Mouse (Mus musculus) liver, embryonic 15.5 days (tissue): ENCODE data around the gene Tnfrsf1a. TPM values are rescaled to one million over a fixed set of nuclear protein-coding genes. Genes with fewer than 3 reads are reported as not detected.
"Not testable (repeated sequence)": the region's sequence is repeated elsewhere in the genome, so short reads cannot be mapped to it uniquely, and the experiment has no call there.

ENCODE experiments used
- ATAC-seq: fragments of 200-750 bp; cut with Nextera tagmentation; 2 replicates; pipeline ENCODE4 v1.8.0; 2017; ENCODE audit warnings: moderate number of reproducible peaks, mild to moderate bottlenecking, moderate library complexity; ENCODE audit not compliant: insufficient read depth
- H3K27ac ChIP-seq: fragments of 300-500 bp; sonication (generic); replicated peaks from 2 replicates; pipeline ENCODE4 v1.5.1; 2015; ENCODE audit warnings: mild to moderate bottlenecking, inconsistent platforms
- H3K27me3 ChIP-seq: fragments of 300-500 bp; sonication (generic); 2 replicates; pipeline ENCODE4 v1.6.1; 2015; ENCODE audit warnings: mild to moderate bottlenecking, inconsistent platforms
- H3K36me3 ChIP-seq: fragments of 300-500 bp; sonication (generic); replicated peaks from 2 replicates; pipeline ENCODE4 v1.6.1; 2015; ENCODE audit warnings: moderate library complexity, mild to moderate bottlenecking, inconsistent platforms
- H3K4me1 ChIP-seq: fragments of 300-500 bp; sonication (generic); replicated peaks from 2 replicates; pipeline ENCODE4 v1.6.1; 2015; ENCODE audit warnings: inconsistent platforms
- H3K4me2 ChIP-seq: fragments of 300-500 bp; sonication (generic); 2 replicates; pipeline ENCODE4 v1.6.1; 2015; ENCODE audit warnings: moderate library complexity, mild to moderate bottlenecking, inconsistent platforms
- H3K4me3 ChIP-seq: fragments of 300-500 bp; sonication (generic); replicated peaks from 2 replicates; pipeline ENCODE4 v1.5.1; 2015; ENCODE audit warnings: mild to moderate bottlenecking, inconsistent platforms
- H3K9ac ChIP-seq: fragments of 300-500 bp; sonication (generic); 2 replicates; pipeline ENCODE4 v1.6.1; 2015; ENCODE audit warnings: moderate library complexity, mild to moderate bottlenecking, inconsistent platforms
- H3K9me3 ChIP-seq: fragments of 300-500 bp; sonication (generic); replicated peaks from 2 replicates; pipeline ENCODE4 v1.6.1; 2016; ENCODE audit warnings: inconsistent platforms
- WGBS: fragments of 180-500 bp; shearing (Covaris S2); methylation state at CpG from one replicate; pipeline ENCODE4 v1.1.7; 2015; ENCODE audit warnings: mixed read lengths; ENCODE audit not compliant: insufficient replicate concordance; 5-methylcytosine and 5-hydroxymethylcytosine counted together
- polyA plus RNA-seq: library from polyadenylated mRNA; unstranded; fragments of >200 nt; fragmentation: Nextera tagmentation; extraction: Ambion mirVana; gene quantifications from 2 replicates; pipeline ENCODE4 v1.2.1, GENCODE M21; 2015

Gene Tnfrsf1a
- polyA plus RNA-seq = 29.4 and 31.0 TPM in 2 replicates

DNA sequence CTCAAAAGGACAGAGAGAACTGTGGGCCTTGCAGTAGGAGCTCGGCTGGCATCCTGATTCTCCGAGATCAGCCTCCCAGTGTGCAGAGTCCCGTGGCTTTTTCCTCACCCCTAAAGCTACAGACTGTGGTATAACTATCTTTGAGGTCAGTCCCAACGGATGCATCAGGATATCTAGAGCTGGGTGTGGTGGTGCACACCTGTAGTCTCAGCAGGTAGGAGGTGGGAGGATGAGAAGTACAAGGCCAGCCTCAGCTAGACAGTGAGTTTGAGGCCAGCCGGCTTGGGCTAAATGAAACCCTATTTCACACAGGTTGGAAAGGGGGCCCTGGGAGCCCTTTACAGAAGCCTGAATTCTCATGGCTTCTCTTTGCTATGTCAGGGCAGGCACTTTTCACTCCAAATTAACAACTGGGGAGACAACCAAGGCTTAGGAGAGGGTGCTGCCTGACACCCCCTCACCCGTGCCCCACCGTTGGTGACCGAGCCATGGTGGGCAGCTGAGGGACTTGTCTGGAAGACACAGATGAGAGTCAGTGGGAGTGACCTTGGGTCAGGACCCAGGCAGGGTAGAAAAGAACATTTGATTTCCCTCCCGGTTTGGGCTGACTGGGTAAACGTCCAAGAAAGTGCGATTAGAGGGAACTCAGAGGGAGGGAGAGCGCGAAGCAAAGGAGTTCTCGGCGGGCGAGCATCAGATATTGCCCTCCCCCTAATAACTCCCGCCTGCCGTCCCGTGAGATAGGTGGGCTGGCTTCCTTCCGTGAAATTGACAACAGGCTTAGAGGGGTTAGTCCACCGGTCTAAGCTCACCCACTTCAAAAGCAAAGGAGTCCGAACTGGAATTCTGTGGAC, at the start of gene Tnfrsf1a:
Gene Tnfrsf1a, plus strand, starts transcription at position 642 of the 854 bp plus-strand sequence.
- 8% methylated on average over 22 of the region's 22 CpGs for WGBS
- ATAC-seq = 0 out of 2 replicates have a peak, but pooled peaks have one; percentile 8
- Histone ChIP-seq H3K4me1 (peaks cover 58% of the 10 kb centered on the region), H3K4me2 (peak within 1 kb of the TSS; percentile 71), H3K9ac (peak within 1 kb of the TSS; percentile 63), H3K9me3 (no peaks in the 10 kb centered on the region), H3K36me3 (no peaks in the 10 kb centered on the region), H3K27me3 (peaks cover 17% of the 10 kb centered on the region; the same call in 1 of the 2 replicates), H3K4me3 (peak within 1 kb of the TSS; percentile 59), H3K27ac (peak within 1 kb of the TSS; percentile 63)

DNA sequence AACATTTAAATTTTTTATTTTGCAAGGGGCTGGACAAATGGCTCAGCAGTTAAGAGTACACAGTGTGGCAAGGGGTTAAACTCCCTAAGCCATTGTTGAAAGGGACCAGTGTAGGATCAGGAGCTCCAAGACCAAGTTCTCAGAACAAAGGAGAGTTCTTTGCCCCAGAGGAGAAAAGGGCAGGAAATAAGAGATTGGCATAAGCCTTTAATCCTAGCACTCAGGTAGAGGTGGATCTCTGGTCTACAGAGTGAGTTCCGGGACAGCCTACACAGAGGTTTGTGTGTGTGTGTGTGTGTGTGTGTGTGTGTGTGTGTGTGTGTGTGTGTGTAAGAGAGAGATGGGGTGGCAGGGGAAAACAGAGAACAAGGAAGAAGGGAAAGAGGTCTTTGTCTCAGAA, 48.2 kb upstream of the Tnfrsf1a start:
- Histone ChIP-seq H3K27me3 (no peaks in the 10 kb centered on the region), H3K9ac (no peak overlapping the region), H3K27ac (no peak overlapping the region), H3K4me2 (no peak overlapping the region), H3K9me3 (no peaks in the 10 kb centered on the region), H3K4me3 (no peak overlapping the region), H3K4me1 (no peaks in the 10 kb centered on the region; the same call in 1 of the 2 replicates), H3K36me3 (no peaks in the 10 kb centered on the region)
- 69% methylated on average over 1 of the region's 1 CpGs for WGBS
- ATAC-seq = no peak

DNA sequence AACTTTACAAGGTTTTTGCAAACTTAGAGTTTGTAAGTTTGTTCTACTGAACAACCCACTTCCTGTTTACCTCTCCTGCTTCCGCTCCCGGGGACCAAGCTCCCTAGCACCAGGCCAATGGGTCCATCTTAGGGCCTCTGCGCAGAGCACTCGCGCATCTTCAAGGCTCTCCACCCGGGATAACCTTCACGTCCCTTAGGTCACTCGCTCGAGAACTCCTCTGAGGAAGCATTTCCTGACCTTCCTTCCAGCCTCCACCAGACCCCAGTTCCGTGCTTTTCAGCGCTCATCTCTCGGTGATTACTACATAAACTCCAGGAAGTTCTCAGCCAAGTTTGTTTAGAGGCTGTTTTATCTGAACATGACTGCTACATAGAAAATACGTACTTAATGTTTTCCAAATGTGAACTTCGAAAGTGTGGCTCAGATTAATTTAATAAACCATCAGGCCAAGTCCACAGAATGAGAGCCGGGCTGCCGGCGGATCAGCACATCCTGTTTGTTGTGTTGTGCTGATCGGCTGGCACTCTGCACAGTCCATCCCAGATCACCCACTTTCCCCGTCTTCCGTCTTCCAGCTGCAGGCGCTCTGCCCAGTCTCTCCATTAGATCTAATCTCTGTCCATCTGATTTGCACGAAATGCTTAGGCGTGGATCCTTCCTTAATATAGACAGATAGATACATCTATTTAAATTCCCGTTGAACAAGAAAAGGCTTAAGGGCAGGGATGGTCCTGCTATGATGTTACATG, 46.8 kb upstream of the Tnfrsf1a start:
- Histone ChIP-seq H3K9me3 (no peaks in the 10 kb centered on the region), H3K4me1 (no peaks in the 10 kb centered on the region; the same call in 1 of the 2 replicates), H3K4me2 (no peak overlapping the region), H3K36me3 (peaks cover 12% of the 10 kb centered on the region; the same call in 1 of the 2 replicates), H3K9ac (no peak overlapping the region), H3K27me3 (no peaks in the 10 kb centered on the region), H3K27ac (no peak overlapping the region), H3K4me3 (no peak overlapping the region)
- WGBS = 73% methylated on average over 24 of the region's 24 CpGs
- no peak for ATAC-seq

DNA sequence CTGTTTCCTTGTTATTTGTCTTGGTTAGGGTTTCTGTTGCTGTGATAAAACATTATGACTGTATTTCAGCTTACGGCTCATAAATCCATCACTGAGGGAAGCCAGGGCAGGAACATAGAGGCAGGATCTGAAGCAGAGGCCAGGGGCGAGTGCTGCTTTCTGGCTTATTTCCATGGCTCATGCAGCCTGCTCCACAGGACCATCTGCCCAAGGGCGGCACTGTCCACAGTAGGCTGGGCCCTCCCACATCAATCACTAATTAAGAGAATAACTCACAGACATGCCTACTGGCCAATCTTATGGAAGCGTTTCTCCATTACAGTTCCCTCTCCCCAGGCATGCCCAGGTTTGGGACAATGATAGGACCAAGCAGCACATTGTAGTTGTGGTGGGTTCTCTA, 45.9 kb upstream of the Tnfrsf1a start:
- H3K4me3 ChIP-seq = no peak overlapping the region
- 62% methylated on average over 4 of the region's 4 CpGs for WGBS
- no peaks in the 10 kb centered on the region for H3K27me3 ChIP-seq
- no peaks in the 10 kb centered on the region for H3K9me3 ChIP-seq
- H3K4me1 ChIP-seq = no peaks in the 10 kb centered on the region; the same call in 1 of the 2 replicates
- no peak overlapping the region for H3K4me2 ChIP-seq
- no peak overlapping the region for H3K27ac ChIP-seq
- ATAC-seq = no peak
- H3K9ac ChIP-seq = no peak overlapping the region
- H3K36me3 ChIP-seq = peaks cover 15% of the 10 kb centered on the region; the same call in 1 of the 2 replicates

DNA sequence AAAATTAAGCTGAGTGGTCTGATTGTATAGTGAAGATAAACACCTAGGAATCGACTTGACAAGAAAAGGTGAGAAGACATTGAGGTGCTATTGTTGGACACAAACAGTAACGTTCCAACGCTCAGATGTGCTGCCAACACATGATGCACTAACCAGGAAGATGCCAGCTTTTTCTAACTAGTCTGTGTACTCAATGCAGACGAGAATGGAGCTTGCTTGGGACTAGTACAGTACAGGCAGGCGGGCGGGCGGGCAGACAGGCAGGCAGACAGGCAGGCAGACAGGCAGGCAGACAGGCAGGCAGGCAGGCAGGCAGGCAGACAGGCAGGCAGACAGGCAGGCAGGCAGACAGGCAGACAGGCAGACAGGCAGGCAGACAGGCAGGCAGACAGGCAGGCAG, 44.8 kb upstream of the Tnfrsf1a start:
- ATAC-seq, H3K27ac ChIP-seq, H3K9me3 ChIP-seq, H3K27me3 ChIP-seq, H3K4me3 ChIP-seq, H3K4me1 ChIP-seq, H3K4me2 ChIP-seq, H3K9ac ChIP-seq: not testable (repeated sequence)
- WGBS = 70% methylated on average over 7 of the region's 7 CpGs
- peaks cover 20% of the 10 kb centered on the region; the same call in 1 of the 2 replicates for H3K36me3 ChIP-seq

DNA sequence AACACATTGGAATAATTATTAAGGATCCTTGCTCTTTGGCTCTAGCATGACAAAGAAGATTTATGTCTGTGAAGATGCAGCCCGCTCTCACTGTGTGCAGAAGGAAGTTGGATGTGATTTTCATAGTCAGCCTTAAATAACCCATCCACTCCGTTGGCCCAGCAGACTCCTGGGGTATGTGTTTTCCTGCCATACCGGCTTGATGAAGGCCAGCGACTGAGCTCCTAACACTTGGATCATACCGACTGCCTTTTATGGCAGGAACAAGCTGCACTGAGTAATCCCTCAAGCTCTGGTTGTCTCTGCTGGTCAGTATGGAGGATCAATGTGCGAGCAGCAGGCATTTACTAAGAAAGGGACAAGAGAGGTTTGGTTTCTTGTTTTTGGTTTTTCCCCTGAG, 43.7 kb upstream of the Tnfrsf1a start:
- Histone ChIP-seq H3K4me2 (no peak overlapping the region), H3K9ac (no peak overlapping the region), H3K27ac (no peak overlapping the region), H3K36me3 (peaks cover 24% of the 10 kb centered on the region; the same call in 1 of the 2 replicates), H3K27me3 (no peaks in the 10 kb centered on the region), H3K9me3 (no peaks in the 10 kb centered on the region), H3K4me3 (no peak overlapping the region), H3K4me1 (peaks cover 8% of the 10 kb centered on the region)
- WGBS = 75% methylated on average over 6 of the region's 6 CpGs
- ATAC-seq = no peak

DNA sequence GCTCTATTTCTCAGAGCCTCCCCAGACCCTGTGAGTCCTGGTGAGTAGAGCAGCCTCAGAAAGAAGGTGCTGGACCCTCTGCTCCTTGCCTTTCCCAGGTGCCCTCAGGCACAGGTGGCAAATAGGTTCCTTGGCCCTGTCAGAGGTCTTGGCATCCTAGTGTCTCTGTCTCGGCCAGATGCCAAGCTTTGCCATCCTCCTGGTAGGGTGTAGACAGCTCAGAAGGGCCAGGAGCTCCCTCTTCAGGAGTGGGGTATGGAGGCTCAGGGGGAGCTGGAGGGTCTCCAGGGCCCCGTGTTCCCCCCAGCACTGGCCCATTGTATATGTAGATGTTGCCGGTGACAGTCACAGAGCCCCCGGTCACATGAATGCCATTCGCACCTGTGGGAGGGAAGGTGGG, 42.1 kb upstream of the Tnfrsf1a start:
- Histone ChIP-seq H3K27me3 (no peaks in the 10 kb centered on the region), H3K4me2 (no peak overlapping the region), H3K36me3 (peaks cover 30% of the 10 kb centered on the region; the same call in 1 of the 2 replicates), H3K9ac (no peak overlapping the region), H3K4me1 (peaks cover 14% of the 10 kb centered on the region), H3K9me3 (no peaks in the 10 kb centered on the region), H3K4me3 (no peak overlapping the region), H3K27ac (no peak overlapping the region)
- 76% methylated on average over 5 of the region's 5 CpGs for WGBS
- no peak for ATAC-seq

DNA sequence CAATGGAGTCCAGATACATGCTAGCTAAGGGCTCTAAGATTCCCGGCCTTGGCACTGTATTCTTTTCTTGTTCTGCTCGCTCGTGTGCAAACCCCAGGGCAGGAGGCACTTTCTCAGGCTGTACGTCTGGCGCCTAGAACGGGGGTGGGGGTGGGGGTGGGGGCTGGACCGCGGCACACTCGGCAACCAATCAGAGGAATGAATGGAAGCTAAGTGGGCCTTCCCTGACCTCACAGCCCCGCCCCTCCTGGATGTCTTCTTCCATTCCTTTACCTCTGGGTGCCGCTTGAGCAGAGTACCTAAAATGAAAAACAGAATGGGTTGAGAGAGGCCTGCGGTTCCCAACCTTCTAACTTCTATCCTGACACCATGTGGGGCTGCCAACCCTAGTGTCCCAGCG, 40.2 kb upstream of the Tnfrsf1a start:
- H3K4me2 ChIP-seq = no peak overlapping the region
- peaks cover 10% of the 10 kb centered on the region for H3K27me3 ChIP-seq
- H3K36me3 ChIP-seq = peaks cover 30% of the 10 kb centered on the region; the same call in 1 of the 2 replicates
- H3K4me1 ChIP-seq = peaks cover 24% of the 10 kb centered on the region
- H3K4me3 ChIP-seq = no peak overlapping the region
- H3K9me3 ChIP-seq = no peaks in the 10 kb centered on the region
- H3K9ac ChIP-seq = no peak overlapping the region
- H3K27ac ChIP-seq = no peak overlapping the region
- 56% methylated on average over 13 of the region's 13 CpGs for WGBS
- ATAC-seq = no peak

DNA sequence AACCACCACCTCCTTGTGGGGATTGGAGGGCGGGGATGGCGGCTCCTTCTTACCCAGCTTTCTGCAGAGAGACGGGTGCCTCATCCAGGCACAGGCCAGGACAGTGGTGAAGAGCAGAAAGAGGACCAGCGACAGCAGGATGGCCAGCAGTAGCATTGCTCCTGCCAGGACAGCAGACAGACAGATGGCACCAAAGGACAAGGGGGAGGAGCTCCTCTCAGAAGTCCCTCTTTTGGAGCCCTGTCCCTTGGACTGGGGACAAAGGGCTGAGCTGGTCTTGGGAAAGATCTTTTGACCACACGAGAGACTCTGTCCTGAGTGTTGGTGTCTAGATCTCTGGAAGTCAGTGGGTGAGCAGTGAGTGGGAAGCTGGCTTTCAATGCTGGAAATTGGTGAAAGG, 39.8 kb upstream of the Tnfrsf1a start:
- no peak overlapping the region for H3K4me2 ChIP-seq
- H3K27ac ChIP-seq = no peak overlapping the region
- peaks cover 11% of the 10 kb centered on the region for H3K27me3 ChIP-seq
- peaks cover 30% of the 10 kb centered on the region; the same call in 1 of the 2 replicates for H3K36me3 ChIP-seq
- no peak overlapping the region for H3K4me3 ChIP-seq
- WGBS = 56% methylated on average over 5 of the region's 5 CpGs
- ATAC-seq = no peak
- H3K9ac ChIP-seq = no peak overlapping the region
- no peaks in the 10 kb centered on the region for H3K9me3 ChIP-seq
- peaks cover 29% of the 10 kb centered on the region for H3K4me1 ChIP-seq

DNA sequence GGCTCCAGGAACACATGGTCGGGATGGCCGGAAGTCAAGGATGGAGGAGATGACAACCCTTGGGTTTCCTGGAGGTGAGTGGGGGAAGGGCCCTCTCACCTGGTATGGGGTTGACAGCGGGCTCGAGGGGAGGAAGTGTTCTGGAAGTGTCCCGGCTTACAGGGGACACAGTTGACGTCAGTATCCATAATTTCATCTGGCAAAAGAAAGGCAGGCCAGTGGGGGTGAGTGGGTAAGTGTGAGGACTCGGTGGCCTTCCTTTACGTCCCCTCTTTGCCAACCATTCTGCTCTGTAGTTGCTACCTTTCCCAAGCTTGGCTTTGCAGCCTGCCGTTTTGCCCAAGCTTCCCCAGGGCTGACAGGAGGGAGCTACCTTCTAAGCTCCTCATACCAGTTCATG, 37.0 kb upstream of the Tnfrsf1a start:
- peak overlapping the region; percentile 58 for H3K4me2 ChIP-seq
- peaks cover 34% of the 10 kb centered on the region for H3K4me1 ChIP-seq
- WGBS = 71% methylated on average over 9 of the region's 9 CpGs
- no peak for ATAC-seq
- no peaks in the 10 kb centered on the region for H3K9me3 ChIP-seq
- H3K36me3 ChIP-seq = peaks cover 19% of the 10 kb centered on the region; the same call in 1 of the 2 replicates
- no peak overlapping the region for H3K9ac ChIP-seq
- peak overlapping the region; percentile 62; the same call in 1 of the 2 replicates for H3K4me3 ChIP-seq
- no peak overlapping the region for H3K27ac ChIP-seq
- peaks cover 11% of the 10 kb centered on the region for H3K27me3 ChIP-seq
